ENCODE assay signal across 8 mouse cellular contexts in the genomic region with DNA sequence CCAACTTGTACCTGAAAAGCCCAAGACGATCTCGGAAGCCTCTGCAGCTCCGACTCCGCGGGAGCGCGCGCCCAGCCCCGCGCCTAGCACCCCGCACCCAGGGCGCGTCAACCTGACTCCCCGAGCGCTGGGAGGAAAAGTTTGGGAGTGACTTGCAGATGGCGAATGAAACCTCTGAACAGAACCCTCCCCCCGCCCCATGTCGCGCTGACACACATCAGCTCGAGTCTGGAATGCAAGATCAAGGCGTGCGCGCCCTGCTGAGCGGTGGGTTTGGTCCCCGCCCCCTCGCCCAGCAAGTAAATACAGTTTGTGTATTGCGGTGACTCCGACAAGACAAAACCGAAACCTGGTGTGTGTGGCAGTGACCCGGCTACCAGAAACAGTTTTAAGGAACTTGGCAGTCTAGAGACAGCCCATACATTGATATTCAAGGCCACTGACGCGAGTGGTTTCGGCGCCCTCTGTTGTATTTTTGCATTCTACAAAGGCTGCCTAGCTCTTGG. TPM values are rescaled to one million over a fixed set of nuclear protein-coding genes. Genes with fewer than 3 reads are reported as not detected.
A peak's percentile ranks its signal among the peaks of the same experiment; 100 is the strongest.
DNase-seq lines count a peak whose midpoint lies in the region; ATAC-seq lines count a peak whose summit lies in the region.

Gene Chst15, minus strand, starts transcription at position 193 of the 506 bp plus-strand sequence.

- WGBS in heart, embryonic 11.5 days (ENCODE audit: insufficient replicate concordance): under 1% methylated on average over 34 of the region's 34 CpGs
- WGBS in kidney, embryonic 15.5 days: under 1% methylated on average over 34 of the region's 34 CpGs
- under 1% methylated on average over 34 of the region's 34 CpGs for WGBS in midbrain, embryonic 16.5 days

- H3K27me3 ChIP-seq in heart, embryonic 11.5 days (ENCODE audit: control insufficient read depth, insufficient read depth, low read length): peaks cover 11% of the 10 kb centered on the region
- 0 out of 2 replicates have a peak, but pooled peaks cover 3% of the 10 kb centered on the region for H3K27me3 ChIP-seq in kidney, embryonic 15.5 days
- H3K27me3 ChIP-seq in midbrain, embryonic 16.5 days (ENCODE audit: control insufficient read depth, insufficient read depth, low read depth, low read length): no peaks in the 10 kb centered on the region

- H3K4me3 ChIP-seq in heart, embryonic 11.5 days (ENCODE audit: low read depth, low read length): peak within 1 kb of the TSS; percentile 80
- peak within 1 kb of the TSS; percentile 79 for H3K4me3 ChIP-seq in kidney, embryonic 15.5 days (replicated peaks)
- H3K4me3 ChIP-seq in midbrain, embryonic 16.5 days (ENCODE audit: low read depth, low read length): peak within 1 kb of the TSS; percentile 79

- H3K36me3 ChIP-seq in heart, embryonic 11.5 days (ENCODE audit: control insufficient read depth, insufficient read depth, low read length): no peaks in the 10 kb centered on the region
- H3K36me3 ChIP-seq in kidney, embryonic 15.5 days: no peaks in the 10 kb centered on the region
- H3K36me3 ChIP-seq in midbrain, embryonic 16.5 days (ENCODE audit: control insufficient read depth, insufficient read depth, low read length): no peaks in the 10 kb centered on the region

- H3K4me2 ChIP-seq in heart, embryonic 11.5 days: peak within 1 kb of the TSS; percentile 100
- H3K4me2 ChIP-seq in kidney, embryonic 15.5 days: peak within 1 kb of the TSS; percentile 86
- H3K4me2 ChIP-seq in midbrain, embryonic 16.5 days (ENCODE audit: low read length): peak within 1 kb of the TSS; percentile 99

- H3K9ac ChIP-seq in heart, embryonic 11.5 days (ENCODE audit: low read depth, low read length): peak within 1 kb of the TSS; percentile 77
- peak within 1 kb of the TSS; percentile 84 for H3K9ac ChIP-seq in kidney, embryonic 15.5 days
- peak within 1 kb of the TSS; percentile 88 for H3K9ac ChIP-seq in midbrain, embryonic 16.5 days (ENCODE audit: low read depth, low read length)

- peaks cover 6% of the 10 kb centered on the region for H3K4me1 ChIP-seq in heart, embryonic 11.5 days (ENCODE audit: control insufficient read depth, insufficient read depth, low read length)
- H3K4me1 ChIP-seq in kidney, embryonic 15.5 days: peaks cover 41% of the 10 kb centered on the region
- H3K4me1 ChIP-seq in midbrain, embryonic 16.5 days (ENCODE audit: control insufficient read depth, insufficient read depth, low read length): peaks cover 12% of the 10 kb centered on the region; the same call in 1 of the 2 replicates

- ATAC-seq in heart, embryonic 11.5 days (replicated peaks; ENCODE audit: insufficient number of reproducible peaks, low FRiP score, low TSS enrichment): no peak; the same call in 1 of the 2 replicates
- ATAC-seq in kidney, embryonic 15.5 days (replicated peaks; ENCODE audit: low FRiP score): peak; percentile 66
- ATAC-seq in midbrain, embryonic 16.5 days: peak; percentile 16; the same call in 1 of the 2 replicates

- no peaks in the 10 kb centered on the region for H3K9me3 ChIP-seq in heart, embryonic 11.5 days (replicated peaks; ENCODE audit: control insufficient read depth, low read length)
- H3K9me3 ChIP-seq in kidney, embryonic 15.5 days (replicated peaks): no peaks in the 10 kb centered on the region
- no peaks in the 10 kb centered on the region for H3K9me3 ChIP-seq in midbrain, embryonic 16.5 days (replicated peaks; ENCODE audit: control insufficient read depth, low read length, poor library complexity, severe bottlenecking)

- H3K27ac ChIP-seq in heart, embryonic 11.5 days (ENCODE audit: low read depth, low read length): peak within 1 kb of the TSS; percentile 22
- peak within 1 kb of the TSS; percentile 90 for H3K27ac ChIP-seq in kidney, embryonic 15.5 days
- peak within 1 kb of the TSS; percentile 81 for H3K27ac ChIP-seq in midbrain, embryonic 16.5 days (ENCODE audit: low read length)

- peak in 1 of 2 experiments; percentile 30 for DNase-seq in left cerebral cortex, adult 18-20 months (ENCODE audit: low spot score in 2 of 2)
- DNase-seq in left cerebral cortex, adult 11 months (ENCODE audit: low spot score): no peak
- peak; percentile 87 for DNase-seq in embryo, embryonic 11 days
- peak; percentile 61 for DNase-seq in liver
- peak; percentile 71 to 82 for DNase-seq in spleen, postnatal 4 days (ENCODE audit: low spot score in 2 of 2)

RNA-seq across cellular contexts. Expression of gene Chst15, which starts in this region (rescaled TPM):
- total RNA-seq in left cerebral cortex, adult 18-20 months (2021): 10 to 100 TPM; 38.5 to 39.6 TPM
- 2.4 and 3.3 TPM in 2 replicates for polyA plus RNA-seq in heart, embryonic 11.5 days (2014; fragmentation: Nextera tagmentation; extraction: Ambion mirVana)
- 17.8 and 19.3 TPM in 2 replicates for polyA plus RNA-seq in kidney, embryonic 15.5 days (2015; fragmentation: Nextera tagmentation; extraction: Ambion mirVana)
- polyA plus RNA-seq in midbrain, embryonic 16.5 days (2015; fragmentation: Nextera tagmentation; extraction: Ambion mirVana): 11.6 and 12.6 TPM in 2 replicates

Comparison
In these comparisons a context has a peak if more than half of its experiments do, and no peak if none do; other contexts are left out.
1. H3K27ac ChIP-seq: peak in every context shown above with its lines; median percentile 90 in kidney, embryonic 15.5 days; 81 in midbrain, embryonic 16.5 days; 22 in heart, embryonic 11.5 days.